Mouse (Mus musculus) spleen, adult 2 months (tissue): ENCODE results near the gene Tmem119. TPM values are rescaled to one million over a fixed set of nuclear protein-coding genes. Genes with fewer than 3 reads are reported as not detected.

Source experiments
- DNase-seq, 2 experiments: peaks; one replicate each; pipeline versions ENCODE4 v3.0.0 to v3.0.0-alpha.2; 2012 to 2021; ENCODE audit warnings: low spot score in 2 of 2, low read depth in 1 of 2
- H3K27ac ChIP-seq: fragments of 200-500 bp; 2 replicates; pipeline ENCODE4 v1.5.1; 2012; ENCODE audit warnings: low read length, inconsistent platforms; ENCODE audit not compliant: insufficient read depth
- H3K27me3 ChIP-seq: fragments of 200-500 bp; 2 replicates; pipeline ENCODE4 v1.6.1; 2012; ENCODE audit warnings: mild to moderate bottlenecking, moderate library complexity, low read length, inconsistent platforms; ENCODE audit not compliant: control insufficient read depth, insufficient read depth
- H3K36me3 ChIP-seq: fragments of 200-500 bp; 2 replicates; pipeline ENCODE4 v1.6.1; 2012; ENCODE audit warnings: mild to moderate bottlenecking, low read length, inconsistent platforms; ENCODE audit not compliant: control insufficient read depth, insufficient read depth
- H3K4me1 ChIP-seq: fragments of 200-500 bp; 2 replicates; pipeline ENCODE4 v1.6.1; 2011; ENCODE audit warnings: inconsistent platforms; ENCODE audit not compliant: control insufficient read depth, insufficient read depth, insufficient read length
- H3K4me3 ChIP-seq: fragments of 200-500 bp; 2 replicates; pipeline ENCODE4 v1.5.1; 2011; ENCODE audit warnings: mild to moderate bottlenecking, inconsistent platforms; ENCODE audit not compliant: insufficient read depth, insufficient read length; ENCODE audit errors: extremely low read depth
- CTCF ChIP-seq: fragments of 200-500 bp; IDR thresholded peaks from 2 replicates; pipeline ENCODE4 v1.5.1; 2011; ENCODE audit warnings: mild to moderate bottlenecking, inconsistent platforms; ENCODE audit not compliant: insufficient read depth, insufficient read length, insufficient replicate concordance; ENCODE audit errors: extremely low read depth
- POLR2A ChIP-seq: fragments of 200-500 bp; IDR thresholded peaks from 2 replicates; pipeline ENCODE4 v1.6.1; 2011; ENCODE audit warnings: low read depth, low read length, inconsistent platforms
- WGBS: fragments of 180-500 bp; shearing (Covaris S2); methylation state at CpG from one replicate; pipeline ENCODE4 v1.1.7; 2018; 5-methylcytosine and 5-hydroxymethylcytosine counted together
- polyA plus RNA-seq: library from polyadenylated mRNA; depleted of rRNA; stranded (reverse); fragments of >200 nt; gene quantifications from 2 replicates; pipeline ENCODE4 v1.2.3, GENCODE M21; 2012

The Tmem119 gene
- polyA plus RNA-seq, 1 experiment: 3.0 TPM

- TF ChIP-seq CTCF: no peak
- TF ChIP-seq POLR2A: no peak
- WGBS: 43% methylated on average over 9 of the region's 9 CpGs
- Histone ChIP-seq H3K36me3 (peaks cover 22% of the 10 kb centered on the region), H3K27ac (peak overlapping the region; percentile 74), H3K27me3 (no peaks in the 10 kb centered on the region), H3K4me1 (peaks cover 11% of the 10 kb centered on the region; the same call in 1 of the 2 replicates), H3K4me3 (no peak overlapping the region)
- DNase-seq: no peak
These were observed 41.9 kb upstream of the Tmem119 start for GRCm38 (mm10) chr5:113842244-113842643.

- Histone ChIP-seq H3K36me3 (peaks cover 16% of the 10 kb centered on the region), H3K4me3 (no peak overlapping the region), H3K27me3 (no peaks in the 10 kb centered on the region), H3K27ac (peak overlapping the region; percentile 78), H3K4me1 (peaks cover 16% of the 10 kb centered on the region; the same call in 1 of the 2 replicates)
- WGBS: 44% methylated on average over 23 of the region's 23 CpGs
- no peak for DNase-seq
- TF ChIP-seq CTCF (no peak), POLR2A (no peak)
These were observed 41.2 kb upstream of the Tmem119 start for GRCm38 (mm10) chr5:113841243-113842225.

GRCm38 (mm10) chr5:113840443-113840842 is 40.1 kb upstream of the Tmem119 start:
- H3K36me3 ChIP-seq: peaks cover 8% of the 10 kb centered on the region
- WGBS: 69% methylated on average over 4 of the region's 4 CpGs
- DNase-seq: no peak
- TF ChIP-seq POLR2A (no peak), CTCF (no peak)
- H3K4me1 ChIP-seq: peaks cover 16% of the 10 kb centered on the region; the same call in 1 of the 2 replicates
- no peak overlapping the region for H3K4me3 ChIP-seq
- no peak overlapping the region for H3K27ac ChIP-seq
- H3K27me3 ChIP-seq: no peaks in the 10 kb centered on the region

- Histone ChIP-seq H3K4me1 (peaks cover 25% of the 10 kb centered on the region), H3K27me3 (no peaks in the 10 kb centered on the region), H3K4me3 (no peak overlapping the region), H3K27ac (peak overlapping the region; percentile 38; the same call in 1 of the 2 replicates), H3K36me3 (no peaks in the 10 kb centered on the region)
- no peak for DNase-seq
- TF ChIP-seq POLR2A (no peak), CTCF (no peak)
- 11% methylated on average over 10 of the region's 10 CpGs for WGBS
These were observed 36.6 kb upstream of the Tmem119 start for GRCm38 (mm10) chr5:113836961-113837360.

- H3K27ac ChIP-seq: peak overlapping the region; percentile 45
- DNase-seq: no peak
- H3K4me3 ChIP-seq: no peak overlapping the region
- peaks cover 37% of the 10 kb centered on the region for H3K4me1 ChIP-seq
- H3K27me3 ChIP-seq: no peaks in the 10 kb centered on the region
- no peaks in the 10 kb centered on the region for H3K36me3 ChIP-seq
- TF ChIP-seq CTCF (no peak), POLR2A (no peak)
- 34% methylated on average over 16 of the region's 16 CpGs for WGBS
These were observed 33.1 kb upstream of the Tmem119 start for GRCm38 (mm10) chr5:113833316-113833947.

- H3K4me3 ChIP-seq: peak within 1 kb of the TSS; percentile 49
- 17% methylated on average over 8 of the region's 8 CpGs for WGBS
- TF ChIP-seq POLR2A (no peak), CTCF (no peak)
- H3K27ac ChIP-seq: peak within 1 kb of the TSS; percentile 93
- H3K4me1 ChIP-seq: peaks cover 38% of the 10 kb centered on the region
- no peaks in the 10 kb centered on the region for H3K27me3 ChIP-seq
- peak; percentile 64 to 80 for DNase-seq
- H3K36me3 ChIP-seq: no peaks in the 10 kb centered on the region
These were observed 32.2 kb upstream of the Tmem119 start, which contains the start of gene Selplg for GRCm38 (mm10) chr5:113832490-113832901. Gene Selplg (minus strand): TSS chr5:113832644.
